Mouse (Mus musculus) v-Abl transformed pro-B cells (cell line): ENCODE measurements at regions not wholly inside any gene's neighbourhood (a gene's known extent, or its start where the extent isn't known, plus 50 kb on each side); places are given as distances from the start of the nearest gene placed in this dataset.

Experiments used
- in situ Hi-C, 2 experiments: fragments of 400-800 bp; cut with MboI; formaldehyde crosslinking; loops; one replicate each; pipeline ENCODE4 v1.15.1; 2025; ENCODE audit not compliant: unreplicated experiment in 2 of 2

- in situ Hi-C loops, result no loop called here
Observed at GRCm38 (mm10) chr3:36284066-36284465, 62.0 kb upstream of the Qrfpr start.

- in situ Hi-C loops, result no loop called here
Observed at GRCm38 (mm10) chr3:36275502-36275901, 53.4 kb upstream of the Qrfpr start.
